Mouse (Mus musculus) megakaryocyte, embryonic 14.5 days (primary cell): ENCODE measurements around the gene Cyth3.

ENCODE experiments used
- FLI1 ChIP-seq: IDR thresholded peaks from 2 replicates; pipeline ENCODE4 v1.6.1; 2012; ENCODE audit warnings: low read length, inconsistent platforms, mixed read lengths
- GATA1 ChIP-seq: IDR thresholded peaks from 3 replicates; pipeline ENCODE4 v1.6.1; 2012; ENCODE audit warnings: mixed read lengths, low read length, inconsistent platforms, borderline replicate concordance

DNA sequence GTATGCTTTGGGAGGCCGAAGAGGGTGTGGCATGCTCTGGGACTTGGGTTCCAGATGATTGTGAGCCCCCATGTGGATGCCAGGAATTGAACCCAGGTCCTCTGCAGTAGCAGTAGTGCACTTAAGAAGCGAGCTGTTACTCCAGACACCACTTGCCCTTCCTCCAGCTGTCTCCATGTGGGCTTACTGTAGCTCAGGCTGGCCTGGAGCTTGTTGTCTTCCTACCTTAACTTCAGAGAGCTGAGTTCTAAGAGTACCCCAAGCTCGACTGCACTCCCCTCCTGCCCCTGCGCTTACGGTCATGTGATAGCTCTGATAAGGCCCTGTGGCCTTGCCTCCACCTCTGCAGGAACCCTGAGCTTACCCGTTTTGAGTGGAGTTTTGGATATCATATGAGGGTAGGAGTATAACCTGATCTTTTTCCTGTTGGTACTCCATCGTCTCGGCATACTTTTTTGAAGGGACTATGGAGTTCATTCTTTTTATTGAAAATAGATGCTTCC lies 36.8 kb downstream of the Cyth3 start:
- no peak for TF ChIP-seq GATA1
- TF ChIP-seq FLI1: no peak
